In the genomic region with DNA sequence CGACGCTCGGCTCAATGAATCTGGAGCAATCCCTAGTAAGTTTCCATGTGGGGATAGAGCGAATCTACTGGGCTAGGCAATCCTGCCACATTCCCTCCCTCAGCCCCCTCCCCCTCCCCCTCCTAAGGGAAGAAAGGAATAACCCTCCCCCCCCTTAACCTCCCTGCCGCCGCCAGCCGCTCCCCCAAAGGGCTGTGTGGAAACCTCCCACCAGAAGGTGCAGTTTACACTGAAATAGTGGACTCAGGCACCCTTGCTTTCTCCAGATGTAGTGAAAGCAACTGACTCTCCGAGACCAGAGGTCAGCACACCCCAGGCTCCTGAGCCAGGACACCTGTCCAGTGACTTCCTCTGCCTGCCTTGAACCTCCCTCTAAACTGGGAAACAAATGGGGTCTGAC, we compare ENCODE assay signal across 8 mouse cellular contexts. TPM values are rescaled to one million over a fixed set of nuclear protein-coding genes. Genes with fewer than 3 reads are reported as not detected.
DNase-seq lines count a peak whose midpoint lies in the region; ATAC-seq and TF ChIP-seq lines count a peak whose summit lies in the region.

No protein-coding gene starts in this region.

- no peak for TF ChIP-seq CTCF in forebrain, postnatal 0 days (IDR thresholded peaks at IDR 0.05; ENCODE audit: low read depth)
- TF ChIP-seq CTCF in E14TG2a.4 (conservative IDR thresholded peaks at IDR 0.05; ENCODE audit: low read length) = no peak

- WGBS in forebrain, embryonic 10.5 days = 3% methylated on average over 8 of the region's 8 CpGs
- 16% methylated on average over 8 of the region's 8 CpGs for WGBS in forebrain, postnatal 0 days
- 14% methylated on average over 8 of the region's 8 CpGs for WGBS in heart, embryonic 14.5 days
- 52% methylated on average over 8 of the region's 8 CpGs for WGBS in liver, embryonic 13.5 days (ENCODE audit: insufficient replicate concordance)

- peak overlapping the region; percentile 89 for H3K27ac ChIP-seq in forebrain, embryonic 10.5 days
- H3K27ac ChIP-seq in forebrain, postnatal 0 days (ENCODE audit: low read depth, low read length) = no peak overlapping the region
- H3K27ac ChIP-seq in heart, embryonic 14.5 days (replicated peaks in 1 of 2; ENCODE audit: control insufficient read depth in 1 of 2, insufficient read depth in 1 of 2, low read depth in 2 of 2, low read length in 2 of 2) = peak overlapping the region in 1 of 2 experiments; percentile 46; a peak in 2 of 4 replicates
- H3K27ac ChIP-seq in liver, embryonic 13.5 days = peak overlapping the region; percentile 59

- H3K4me3 ChIP-seq in forebrain, embryonic 10.5 days = peak overlapping the region; percentile 34
- H3K4me3 ChIP-seq in forebrain, postnatal 0 days (ENCODE audit: low read depth, low read length) = no peak overlapping the region
- H3K4me3 ChIP-seq in E14TG2a.4 (replicated peaks; ENCODE audit: low read length) = peak overlapping the region; percentile 76
- peak overlapping the region; percentile 17; a peak in 2 of 4 replicates for H3K4me3 ChIP-seq in heart, embryonic 14.5 days (ENCODE audit: control insufficient read depth in 1 of 2, insufficient read depth in 1 of 2, low read depth in 1 of 2, low read length in 2 of 2)
- H3K4me3 ChIP-seq in liver, embryonic 13.5 days (replicated peaks) = peak overlapping the region; percentile 32

- no peak overlapping the region for H3K9ac ChIP-seq in forebrain, postnatal 0 days
- peak overlapping the region; percentile 18 for H3K9ac ChIP-seq in heart, embryonic 14.5 days (ENCODE audit: low read length)
- peak overlapping the region; percentile 30; the same call in 1 of the 2 replicates for H3K9ac ChIP-seq in liver, embryonic 13.5 days

- no peaks in the 10 kb centered on the region for H3K27me3 ChIP-seq in forebrain, embryonic 10.5 days (ENCODE audit: poor library complexity, severe bottlenecking)
- H3K27me3 ChIP-seq in forebrain, postnatal 0 days (ENCODE audit: insufficient read depth, low read length) = no peaks in the 10 kb centered on the region; the same call in 1 of the 2 replicates
- no peaks in the 10 kb centered on the region for H3K27me3 ChIP-seq in E14TG2a.4 (ENCODE audit: insufficient read depth, low read length)
- H3K27me3 ChIP-seq in heart, embryonic 14.5 days (ENCODE audit: control insufficient read depth, insufficient read depth, low read length) = no peaks in the 10 kb centered on the region
- H3K27me3 ChIP-seq in liver, embryonic 13.5 days = no peaks in the 10 kb centered on the region

- peaks cover 77% of the 10 kb centered on the region for H3K4me1 ChIP-seq in forebrain, embryonic 10.5 days
- H3K4me1 ChIP-seq in forebrain, postnatal 0 days (ENCODE audit: insufficient read depth) = no peaks in the 10 kb centered on the region
- peaks cover 92% of the 10 kb centered on the region for H3K4me1 ChIP-seq in E14TG2a.4 (replicated peaks; ENCODE audit: low read depth, low read length)
- peaks cover 25 to 33% of the 10 kb centered on the region in 2 experiments for H3K4me1 ChIP-seq in heart, embryonic 14.5 days (ENCODE audit: control insufficient read depth in 2 of 2, insufficient read depth in 2 of 2, low read length in 2 of 2)
- H3K4me1 ChIP-seq in liver, embryonic 13.5 days (replicated peaks) = peaks cover 24% of the 10 kb centered on the region

- no peak overlapping the region for H3K4me2 ChIP-seq in forebrain, postnatal 0 days (ENCODE audit: low read depth)
- H3K4me2 ChIP-seq in heart, embryonic 14.5 days (ENCODE audit: low read length) = peak overlapping the region; percentile 60
- H3K4me2 ChIP-seq in liver, embryonic 13.5 days = peak overlapping the region; percentile 60

- no peak for ATAC-seq in forebrain, postnatal 0 days
- ATAC-seq in heart, embryonic 14.5 days (ENCODE audit: insufficient number of reproducible peaks, insufficient read depth, low FRiP score, low read depth) = no peak
- ATAC-seq in liver, embryonic 13.5 days (ENCODE audit: low read depth) = no peak

- H3K36me3 ChIP-seq in forebrain, embryonic 10.5 days (replicated peaks) = peaks cover 33% of the 10 kb centered on the region
- H3K36me3 ChIP-seq in forebrain, postnatal 0 days (ENCODE audit: insufficient read depth) = no peaks in the 10 kb centered on the region
- peaks cover 64% of the 10 kb centered on the region for H3K36me3 ChIP-seq in E14TG2a.4 (ENCODE audit: insufficient read depth, low read length)
- H3K36me3 ChIP-seq in heart, embryonic 14.5 days (ENCODE audit: control insufficient read depth, insufficient read depth, low read length) = no peaks in the 10 kb centered on the region
- H3K36me3 ChIP-seq in liver, embryonic 13.5 days = no peaks in the 10 kb centered on the region

- H3K9me3 ChIP-seq in forebrain, embryonic 10.5 days = no peaks in the 10 kb centered on the region
- no peaks in the 10 kb centered on the region for H3K9me3 ChIP-seq in forebrain, postnatal 0 days (ENCODE audit: low read length)
- H3K9me3 ChIP-seq in E14TG2a.4 (ENCODE audit: low read length) = no peaks in the 10 kb centered on the region
- no peaks in the 10 kb centered on the region for H3K9me3 ChIP-seq in heart, embryonic 14.5 days (ENCODE audit: control insufficient read depth, low read length)
- no peaks in the 10 kb centered on the region for H3K9me3 ChIP-seq in liver, embryonic 13.5 days (replicated peaks)

- DNase-seq in forebrain, embryonic 10.5 days (ENCODE audit: extremely low spot score, low spot score) = no peak
- no peak for DNase-seq in forebrain, postnatal 0 days
- no peak for DNase-seq in liver, embryonic 13.5 days
- no peak for DNase-seq in adrenal gland, adult 2 months
- no peak for DNase-seq in right cerebral cortex, adult 2 months (ENCODE audit: low spot score in 2 of 2)
- DNase-seq in adrenal gland, adult (ENCODE audit: inconsistent age in 2 of 2, low spot score in 1 of 2) = no peak

RNA-seq across cellular contexts. Expression of gene C130032M10Rik, which starts 11.1 kb away (rescaled TPM):
- 1.0 and 1.2 TPM in 2 replicates for polyA plus RNA-seq in forebrain, embryonic 10.5 days (2016; fragmentation: Nextera tagmentation; extraction: Ambion mirVana)
- not detected in 2 replicates for total RNA-seq in forebrain, postnatal 0 days (2014; rRNA removed)
- not detected in 2 replicates for polyA plus RNA-seq in forebrain, postnatal 0 days (2015; fragmentation: Nextera tagmentation; extraction: Ambion mirVana)
- 0.77 and 2.7 TPM in 2 replicates for polyA plus RNA-seq in heart, embryonic 14.5 days (2014; fragmentation: Nextera tagmentation; extraction: Ambion mirVana)
- not detected in 2 replicates for polyA plus RNA-seq in liver, embryonic 13.5 days (2015; fragmentation: Nextera tagmentation; extraction: Ambion mirVana)
- under 1 TPM in 1 of 2 experiments, not detected in 1; 0.40 TPM for total RNA-seq in adrenal gland, adult 2 months (2021)
- 0.75 TPM in 1 of 2 replicates, not detected in the other for polyA plus RNA-seq in adrenal gland, adult 2 months (2012; rRNA removed)

RNA-seq across cellular contexts. Expression of gene Ccr4, which starts 21.9 kb away (rescaled TPM):
- polyA plus RNA-seq in forebrain, embryonic 10.5 days (2016; fragmentation: Nextera tagmentation; extraction: Ambion mirVana) = not detected in 2 replicates
- total RNA-seq in forebrain, postnatal 0 days (2014; rRNA removed) = not detected in 2 replicates
- polyA plus RNA-seq in forebrain, postnatal 0 days (2015; fragmentation: Nextera tagmentation; extraction: Ambion mirVana) = not detected in 2 replicates
- not detected in 2 replicates for polyA plus RNA-seq in heart, embryonic 14.5 days (2014; fragmentation: Nextera tagmentation; extraction: Ambion mirVana)
- not detected in 2 replicates for polyA plus RNA-seq in liver, embryonic 13.5 days (2015; fragmentation: Nextera tagmentation; extraction: Ambion mirVana)
- not detected for total RNA-seq in adrenal gland, adult 2 months (2021)
- polyA plus RNA-seq in adrenal gland, adult 2 months (2012; rRNA removed) = not detected in 2 replicates

RNA-seq across cellular contexts. Expression of gene Trim71, which starts 37.6 kb away (rescaled TPM):
- 5.9 and 6.5 TPM in 2 replicates for polyA plus RNA-seq in forebrain, embryonic 10.5 days (2016; fragmentation: Nextera tagmentation; extraction: Ambion mirVana)
- total RNA-seq in forebrain, postnatal 0 days (2014; rRNA removed) = 0.08 and 0.19 TPM in 2 replicates
- 0.10 and 0.13 TPM in 2 replicates for polyA plus RNA-seq in forebrain, postnatal 0 days (2015; fragmentation: Nextera tagmentation; extraction: Ambion mirVana)
- 0.05 TPM in 1 of 2 replicates, not detected in the other for polyA plus RNA-seq in heart, embryonic 14.5 days (2014; fragmentation: Nextera tagmentation; extraction: Ambion mirVana)
- polyA plus RNA-seq in liver, embryonic 13.5 days (2015; fragmentation: Nextera tagmentation; extraction: Ambion mirVana) = 1.4 and 1.6 TPM in 2 replicates
- total RNA-seq in adrenal gland, adult 2 months (2021) = not detected
- 0.01 TPM in 1 of 2 replicates, not detected in the other for polyA plus RNA-seq in adrenal gland, adult 2 months (2012; rRNA removed)
